Mouse (Mus musculus) midbrain, embryonic 11.5 days (tissue): ENCODE data around the gene Ecpas. TPM values are rescaled to one million over a fixed set of nuclear protein-coding genes. Genes with fewer than 3 reads are reported as not detected.
A peak's percentile ranks its signal among the peaks of the same experiment; 100 is the strongest.

Experiments used
- ATAC-seq: fragments of 200-750 bp; cut with Nextera tagmentation; 2 replicates; pipeline ENCODE4 v1.8.0; 2017; ENCODE audit warnings: moderate TSS enrichment, moderate library complexity; ENCODE audit not compliant: low FRiP score
- DNase-seq: peaks from one replicate; pipeline ENCODE4 v3.0.0; 2015; ENCODE audit warnings: low spot score; ENCODE audit errors: missing footprints
- H3K27ac ChIP-seq: fragments of 300-500 bp; sonication (generic); 2 replicates; pipeline ENCODE4 v1.5.1; 2014; ENCODE audit warnings: low read depth, low read length
- H3K27me3 ChIP-seq: fragments of 300-500 bp; sonication (generic); 2 replicates; pipeline ENCODE4 v1.6.1; 2014; ENCODE audit warnings: mild to moderate bottlenecking, low read length, moderate library complexity, mixed read lengths; ENCODE audit not compliant: control insufficient read depth, insufficient read depth
- H3K36me3 ChIP-seq: fragments of 300-500 bp; sonication (generic); 2 replicates; pipeline ENCODE4 v1.6.1; 2014; ENCODE audit warnings: mild to moderate bottlenecking, low read length, moderate library complexity, mixed read lengths; ENCODE audit not compliant: control insufficient read depth, insufficient read depth
- H3K4me1 ChIP-seq: fragments of 300-500 bp; sonication (generic); 2 replicates; pipeline ENCODE4 v1.6.1; 2014; ENCODE audit warnings: low read length; ENCODE audit not compliant: control insufficient read depth, insufficient read depth
- H3K4me2 ChIP-seq: fragments of 300-500 bp; sonication (generic); 2 replicates; pipeline ENCODE4 v1.6.1; 2014; ENCODE audit warnings: mild to moderate bottlenecking, moderate library complexity
- H3K4me3 ChIP-seq: fragments of 300-500 bp; sonication (generic); 2 replicates; pipeline ENCODE4 v1.5.1; 2014; ENCODE audit warnings: low read depth, low read length
- H3K9ac ChIP-seq: fragments of 300-500 bp; sonication (generic); 2 replicates; pipeline ENCODE4 v1.6.1; 2014; ENCODE audit warnings: low read length
- H3K9me3 ChIP-seq: fragments of 300-500 bp; sonication (generic); 2 replicates; pipeline ENCODE4 v1.6.1; 2016; ENCODE audit warnings: low read length; ENCODE audit not compliant: control insufficient read depth
- WGBS: fragments of 180-500 bp; shearing (Covaris S2); extraction: QIAGEN DNeasy Blood & Tissue Kit; methylation state at CpG from one replicate; pipeline ENCODE4 v1.1.7; 2014; 5-methylcytosine and 5-hydroxymethylcytosine counted together
- polyA plus RNA-seq: library from polyadenylated mRNA; unstranded; fragments of >200 nt; fragmentation: Nextera tagmentation; extraction: Ambion mirVana; gene quantifications from 2 replicates; pipeline ENCODE4 v1.2.1, GENCODE M21; 2014

Ecpas gene
- 38.7 and 42.3 TPM in 2 replicates for polyA plus RNA-seq

DNA sequence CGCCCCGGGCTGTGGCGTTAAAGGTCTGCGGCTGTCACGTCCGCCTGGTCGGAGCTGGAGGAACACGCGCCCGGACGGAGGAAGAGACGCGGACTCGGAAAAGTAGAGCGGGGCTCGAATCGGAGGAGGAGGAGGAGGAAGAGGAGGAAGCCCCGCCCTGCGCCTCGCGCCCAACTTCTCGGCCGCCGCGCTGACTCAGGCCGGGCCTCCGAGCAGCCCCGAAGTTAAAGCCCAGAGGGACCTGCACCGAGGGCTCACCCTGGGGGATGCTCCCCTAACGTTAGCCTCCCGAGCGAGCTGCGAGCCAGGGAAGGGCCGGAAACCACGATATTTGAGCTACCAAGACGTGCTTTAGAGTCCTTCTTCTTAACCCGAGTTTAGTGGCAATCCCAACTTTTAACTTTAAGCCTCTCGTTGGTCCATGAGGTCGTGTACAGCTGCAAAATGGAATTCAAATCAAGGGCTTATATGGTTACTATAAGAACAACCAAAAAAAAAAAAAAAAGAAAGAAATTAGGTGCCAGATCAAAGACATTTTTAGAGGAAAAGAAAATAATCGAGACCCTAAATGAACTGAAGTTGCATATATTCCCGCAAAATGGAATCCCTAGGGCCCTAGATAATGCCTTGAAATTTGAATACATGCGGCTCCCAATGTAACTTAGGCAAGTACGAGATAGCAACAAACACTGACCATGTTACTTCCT lies at the start of gene Ecpas:
Gene Ecpas (minus strand): TSS at position 121 of the 707 bp plus-strand sequence.
- no peak for DNase-seq
- H3K27me3 ChIP-seq = no peaks in the 10 kb centered on the region
- no peaks in the 10 kb centered on the region for H3K36me3 ChIP-seq
- peak within 1 kb of the TSS; percentile 70 for H3K4me2 ChIP-seq
- H3K9ac ChIP-seq = peak within 1 kb of the TSS; percentile 95
- peak; percentile 75 for ATAC-seq
- peak within 1 kb of the TSS; percentile 87 for H3K27ac ChIP-seq
- H3K9me3 ChIP-seq = no peaks in the 10 kb centered on the region
- 4% methylated on average over 43 of the region's 43 CpGs for WGBS
- H3K4me1 ChIP-seq = peaks cover 5% of the 10 kb centered on the region; the same call in 1 of the 2 replicates
- H3K4me3 ChIP-seq = peak within 1 kb of the TSS; percentile 88

DNA sequence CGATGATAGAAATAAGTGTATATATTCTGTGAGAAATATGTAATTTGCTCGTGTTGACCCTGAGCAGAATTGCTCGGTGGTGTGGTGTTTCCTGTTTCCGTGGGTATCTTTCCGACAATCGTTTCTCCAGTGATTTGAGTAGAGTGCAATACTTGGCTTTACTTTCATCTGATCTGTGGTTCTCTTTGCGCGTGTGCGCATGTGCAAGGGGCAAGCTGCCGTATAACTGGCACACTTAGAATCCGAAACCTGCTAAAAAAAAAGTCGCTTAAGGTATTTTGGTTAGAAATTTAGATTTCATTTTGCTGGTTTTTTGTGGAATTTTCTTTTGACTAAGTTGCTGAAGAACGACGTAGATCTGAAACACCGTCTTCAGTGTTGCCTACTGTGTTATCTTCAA lies 49.2 kb upstream of the Ecpas start:
- 95% methylated on average over 15 of the region's 15 CpGs for WGBS
- ATAC-seq (no peak), DNase-seq (no peak)
- no peak overlapping the region for H3K9ac ChIP-seq
- no peak overlapping the region for H3K4me3 ChIP-seq
- H3K27ac ChIP-seq = no peak overlapping the region
- no peaks in the 10 kb centered on the region for H3K4me1 ChIP-seq
- no peaks in the 10 kb centered on the region for H3K36me3 ChIP-seq
- H3K27me3 ChIP-seq = no peaks in the 10 kb centered on the region
- H3K9me3 ChIP-seq = no peaks in the 10 kb centered on the region
- H3K4me2 ChIP-seq = no peak overlapping the region

DNA sequence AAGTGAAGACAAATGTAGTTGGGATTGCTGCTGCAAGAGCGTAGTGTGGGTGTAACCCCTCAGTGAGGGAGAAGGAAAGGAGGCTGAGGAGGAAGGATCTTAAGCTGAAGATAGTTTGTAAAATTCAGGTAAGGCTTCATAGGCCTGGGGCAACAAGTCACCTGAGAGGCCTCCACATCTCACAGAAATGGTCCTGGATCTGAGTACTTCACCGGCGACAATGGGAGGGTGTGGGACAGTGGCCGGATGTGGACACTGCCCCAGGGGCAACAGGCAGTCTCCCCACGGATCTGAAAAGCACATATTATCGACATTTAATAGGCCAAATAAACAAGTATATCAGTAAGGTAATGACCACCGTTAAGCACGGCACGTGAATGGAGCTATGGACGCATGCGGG lies 40.1 kb upstream of the Ecpas start:
- ATAC-seq (no peak), DNase-seq (no peak)
- H3K9me3 ChIP-seq = no peaks in the 10 kb centered on the region
- H3K36me3 ChIP-seq = no peaks in the 10 kb centered on the region
- H3K4me3 ChIP-seq = no peak overlapping the region
- no peaks in the 10 kb centered on the region for H3K27me3 ChIP-seq
- H3K4me1 ChIP-seq = no peaks in the 10 kb centered on the region
- H3K9ac ChIP-seq = no peak overlapping the region
- no peak overlapping the region for H3K27ac ChIP-seq
- no peak overlapping the region for H3K4me2 ChIP-seq
- 91% methylated on average over 11 of the region's 11 CpGs for WGBS

DNA sequence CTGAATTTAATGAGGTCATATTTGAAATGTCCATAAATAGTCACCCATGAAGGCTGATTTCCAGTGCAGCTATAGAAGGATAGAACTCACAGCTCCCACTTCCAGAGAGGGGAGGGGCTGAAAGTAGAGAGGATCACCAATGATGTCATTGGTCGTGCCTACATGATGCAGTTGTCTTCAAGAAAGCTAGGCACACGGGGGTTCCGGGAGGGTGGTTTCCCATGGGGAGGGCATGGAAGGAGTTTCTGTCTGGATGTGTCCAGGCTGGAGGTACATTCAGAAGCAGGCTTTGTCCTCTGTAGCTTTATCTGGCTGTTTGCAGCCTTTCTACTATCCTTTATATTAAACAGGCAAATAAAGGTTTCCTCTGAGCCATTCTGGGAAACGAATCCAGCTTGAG lies 35.8 kb upstream of the Ecpas start:
- ATAC-seq (no peak), DNase-seq (no peak)
- no peak overlapping the region for H3K9ac ChIP-seq
- no peak overlapping the region for H3K4me3 ChIP-seq
- WGBS = 79% methylated on average over 4 of the region's 4 CpGs
- peaks cover 2% of the 10 kb centered on the region; the same call in 1 of the 2 replicates for H3K4me1 ChIP-seq
- no peaks in the 10 kb centered on the region for H3K9me3 ChIP-seq
- H3K27ac ChIP-seq = no peak overlapping the region
- H3K4me2 ChIP-seq = no peak overlapping the region
- peaks cover 3% of the 10 kb centered on the region for H3K27me3 ChIP-seq
- H3K36me3 ChIP-seq = no peaks in the 10 kb centered on the region

DNA sequence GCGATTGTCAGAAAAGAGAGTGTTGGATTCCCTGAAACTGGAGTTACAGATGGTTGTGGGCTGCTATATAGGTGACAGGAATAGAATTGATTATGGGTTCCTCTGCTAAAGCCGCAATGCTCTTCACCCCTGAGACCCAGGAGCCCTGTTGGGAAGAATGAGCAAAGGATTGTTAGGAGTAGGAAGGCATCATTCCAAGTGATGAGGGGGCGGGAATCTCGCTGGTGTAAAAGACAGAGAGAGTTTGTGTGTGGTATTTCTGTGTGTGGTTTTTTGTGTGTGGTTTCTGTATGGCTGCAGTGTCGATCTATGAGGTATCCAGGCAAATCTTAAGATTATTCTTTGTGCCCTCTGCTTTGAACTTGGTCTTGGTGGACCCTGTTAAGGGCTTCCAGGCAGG lies 32.1 kb upstream of the Ecpas start:
- Histone ChIP-seq H3K27ac (no peak overlapping the region), H3K9ac (no peak overlapping the region), H3K4me1 (peaks cover 5% of the 10 kb centered on the region; the same call in 1 of the 2 replicates), H3K4me3 (no peak overlapping the region), H3K9me3 (no peaks in the 10 kb centered on the region), H3K36me3 (no peaks in the 10 kb centered on the region), H3K4me2 (no peak overlapping the region; the same call in 1 of the 2 replicates), H3K27me3 (peaks cover 3% of the 10 kb centered on the region)
- DNase-seq (no peak), ATAC-seq (no peak)
- WGBS = 72% methylated on average over 5 of the region's 5 CpGs

DNA sequence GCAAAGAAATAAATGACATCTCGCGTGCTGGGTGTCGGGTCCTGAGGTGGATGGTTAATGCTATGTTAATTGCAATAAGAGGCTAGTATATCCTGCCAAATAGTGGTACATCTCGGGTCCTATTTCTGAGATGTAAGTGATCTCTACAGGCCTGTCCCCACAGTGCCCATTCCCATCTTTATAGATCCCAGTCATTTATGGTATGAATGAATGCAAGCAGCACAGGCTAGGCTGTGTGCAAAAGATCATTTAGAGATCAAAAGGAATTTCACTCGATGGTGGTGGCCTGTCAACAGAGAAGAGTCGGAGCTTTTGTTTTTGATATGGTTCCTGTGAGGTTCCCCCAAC lies 31.6 kb upstream of the Ecpas start:
- peak overlapping the region; percentile 61 for H3K4me2 ChIP-seq

DNA sequence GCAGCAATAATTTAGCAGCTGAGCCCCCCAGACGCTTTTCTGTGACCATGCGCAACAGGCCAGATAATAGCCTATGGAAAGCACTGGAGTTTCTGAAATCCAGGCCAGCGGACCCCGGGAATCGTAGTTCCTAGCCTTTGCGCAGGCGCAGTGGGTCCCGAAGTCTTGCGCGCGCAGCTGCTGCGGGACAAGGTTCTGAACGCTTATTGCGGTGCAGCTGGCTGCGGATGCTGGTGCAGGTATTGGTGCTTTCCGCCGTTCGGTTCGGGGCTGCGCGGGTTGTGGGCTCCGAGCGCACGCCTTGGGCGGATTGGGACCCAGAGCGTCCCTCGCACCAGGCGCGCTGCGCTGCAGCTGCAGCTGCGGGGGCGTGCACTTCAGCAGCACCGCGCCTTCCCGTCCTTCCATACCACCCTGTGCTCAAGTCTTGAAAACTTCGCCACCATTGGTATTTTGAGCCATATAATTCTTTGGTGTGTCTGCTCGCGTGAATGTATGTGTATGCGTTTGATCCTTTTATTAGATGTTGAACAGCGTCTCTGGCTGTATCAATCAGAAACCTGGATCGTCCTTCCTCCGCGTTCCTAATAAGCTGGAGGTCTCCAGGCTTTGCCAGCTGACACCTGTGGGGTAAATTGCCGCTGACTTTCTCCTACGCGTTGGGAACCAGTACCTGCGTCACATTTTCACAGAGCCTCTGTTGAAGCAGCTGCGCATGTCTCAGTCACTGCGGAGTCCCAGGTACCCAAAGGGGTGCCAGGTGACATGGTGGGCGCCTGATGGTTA lies 31.1 kb upstream of the Ecpas start, which contains the start of gene Zkscan16:
Gene Zkscan16 (plus strand): TSS at position 209 of the 786 bp plus-strand sequence.
- H3K4me2 ChIP-seq = peak within 1 kb of the TSS; percentile 61
- DNase-seq (peak; percentile 100), ATAC-seq (peak; percentile 88)
- no peaks in the 10 kb centered on the region for H3K9me3 ChIP-seq
- no peak within 1 kb of the TSS for H3K27ac ChIP-seq
- H3K36me3 ChIP-seq = no peaks in the 10 kb centered on the region
- 2% methylated on average over 50 of the region's 50 CpGs for WGBS
- peak within 1 kb of the TSS; percentile 74 for H3K9ac ChIP-seq
- peaks cover 3% of the 10 kb centered on the region for H3K27me3 ChIP-seq
- peak within 1 kb of the TSS; percentile 60 for H3K4me3 ChIP-seq
- H3K4me1 ChIP-seq = peaks cover 5% of the 10 kb centered on the region; the same call in 1 of the 2 replicates

More for the DNA sequence above, 31.6 kb upstream of the Ecpas start:
- WGBS = 28% methylated on average over 6 of the region's 6 CpGs
- Histone ChIP-seq H3K9ac (0 out of 2 replicates have a peak overlapping the region, but pooled peaks have one; percentile 3), H3K36me3 (no peaks in the 10 kb centered on the region), H3K27ac (no peak overlapping the region), H3K4me3 (peak overlapping the region; percentile 60), H3K27me3 (peaks cover 3% of the 10 kb centered on the region), H3K9me3 (no peaks in the 10 kb centered on the region), H3K4me1 (peaks cover 5% of the 10 kb centered on the region; the same call in 1 of the 2 replicates)
- ATAC-seq (peak; percentile 22; the same call in 1 of the 2 replicates), DNase-seq (no peak)

DNA sequence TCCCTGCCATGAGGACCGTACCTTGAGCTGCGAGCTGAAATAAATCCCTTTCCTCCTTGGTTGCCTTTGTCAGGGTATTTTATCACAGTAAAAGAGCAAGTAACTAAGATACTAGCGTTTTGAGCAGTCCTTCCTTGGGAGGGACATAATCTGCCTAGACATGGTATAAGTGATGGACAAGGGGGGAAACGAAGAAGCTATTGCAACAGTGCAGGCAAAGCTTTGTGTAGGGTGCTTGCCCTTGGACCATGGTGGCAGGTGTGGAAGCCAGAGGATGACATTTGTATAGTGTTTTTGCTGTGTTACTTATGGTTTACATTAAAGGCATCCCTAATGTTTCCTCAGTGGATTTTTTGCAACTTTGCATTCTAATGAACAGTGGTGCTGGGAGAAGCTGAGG lies 30.4 kb upstream of the Ecpas start:
- H3K36me3 ChIP-seq = no peaks in the 10 kb centered on the region
- WGBS = 81% methylated on average over 4 of the region's 4 CpGs
- peak; percentile 57 for ATAC-seq
- peak overlapping the region; percentile 74 for H3K9ac ChIP-seq
- H3K27me3 ChIP-seq = peaks cover 3% of the 10 kb centered on the region
- no peak overlapping the region for H3K27ac ChIP-seq
- H3K4me1 ChIP-seq = peaks cover 5% of the 10 kb centered on the region; the same call in 1 of the 2 replicates
- no peak overlapping the region for H3K4me3 ChIP-seq
- no peak for DNase-seq
- H3K4me2 ChIP-seq = peak overlapping the region; percentile 61
- no peaks in the 10 kb centered on the region for H3K9me3 ChIP-seq

DNA sequence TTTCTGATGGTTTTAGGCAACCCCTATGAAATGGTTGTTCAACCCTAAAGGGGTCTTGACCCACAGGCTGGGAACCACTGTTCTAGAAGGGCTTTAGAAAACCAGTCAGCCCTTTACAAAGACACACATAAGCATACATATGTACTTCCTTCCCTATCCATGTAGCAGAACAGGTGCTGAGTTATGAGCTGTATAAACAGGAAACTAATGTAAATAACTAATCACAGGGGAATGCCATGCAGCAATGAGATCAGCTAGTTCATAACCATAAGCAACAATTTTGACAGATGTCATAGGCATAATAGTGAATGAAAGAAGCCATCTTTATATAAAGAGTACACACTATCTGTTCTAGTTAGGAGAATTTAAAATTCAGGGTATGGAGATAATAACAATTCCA lies 29.1 kb upstream of the Ecpas start:
- no peak overlapping the region for H3K9ac ChIP-seq

More for the DNA sequence above, 29.1 kb upstream of the Ecpas start:
- Histone ChIP-seq H3K36me3 (no peaks in the 10 kb centered on the region), H3K4me1 (peaks cover 5% of the 10 kb centered on the region; the same call in 1 of the 2 replicates), H3K9me3 (no peaks in the 10 kb centered on the region), H3K4me3 (no peak overlapping the region), H3K4me2 (no peak overlapping the region), H3K27ac (no peak overlapping the region), H3K27me3 (peaks cover 3% of the 10 kb centered on the region)
- DNase-seq = no peak
- ATAC-seq = no peak
